Mouse (Mus musculus) neural tube, embryonic 10.5 days (tissue): Measurements from ENCODE around the gene Aff4.
A peak's percentile ranks its signal among the peaks of the same experiment; 100 is the strongest.

Source experiments
- DNase-seq: peaks from one replicate; pipeline ENCODE4 v3.0.0-alpha.2; 2017; ENCODE audit warnings: low spot score; ENCODE audit errors: extremely low spot score

The Aff4 gene

GRCm38 (mm10) chr11:53427993-53428715 lies 77.5 kb downstream of the Aff4 start:
- DNase-seq, result no peak

- no peak for DNase-seq
Observed at GRCm38 (mm10) chr11:53428716-53429057, 78.1 kb downstream of the Aff4 start.

GRCm38 (mm10) chr11:53429182-53429581 lies 78.5 kb downstream of the Aff4 start:
- DNase-seq, result no peak

GRCm38 (mm10) chr11:53430300-53430669 lies 79.7 kb downstream of the Aff4 start:
- no peak for DNase-seq

- DNase-seq, result peak; percentile 91
Observed at GRCm38 (mm10) chr11:53430670-53431346, 80.2 kb downstream of the Aff4 start, which contains the start of the genes Uqcrq and Gdf9. Uqcrq (minus strand) TSS chr11:53430831. Gdf9 (plus strand) TSS chr11:53431023.

- DNase-seq, result no peak
Observed at GRCm38 (mm10) chr11:53431347-53432056, 80.9 kb downstream of the Aff4 start.

- no peak for DNase-seq
Observed at GRCm38 (mm10) chr11:53433057-53433456, 82.4 kb downstream of the Aff4 start.

GRCm38 (mm10) chr11:53435504-53435903 lies 84.9 kb downstream of the Aff4 start:
- no peak for DNase-seq

- DNase-seq, result no peak
Observed at GRCm38 (mm10) chr11:53436338-53436737, 85.7 kb downstream of the Aff4 start.

GRCm38 (mm10) chr11:53441921-53442320 lies 91.3 kb downstream of the Aff4 start:
- DNase-seq, result no peak

GRCm38 (mm10) chr11:53443861-53444260 lies 93.2 kb downstream of the Aff4 start:
- DNase-seq, result no peak

- DNase-seq, result no peak
Observed at GRCm38 (mm10) chr11:53445562-53445961, 94.9 kb downstream of the Aff4 start.

- DNase-seq, result no peak
Observed at GRCm38 (mm10) chr11:53446183-53446582, 95.5 kb downstream of the Aff4 start.

GRCm38 (mm10) chr11:53447996-53448395 lies 97.4 kb downstream of the Aff4 start:
- DNase-seq, result no peak

GRCm38 (mm10) chr11:53448529-53448928 lies 97.9 kb downstream of the Aff4 start:
- DNase-seq, result no peak

GRCm38 (mm10) chr11:53450070-53450705 lies 99.6 kb downstream of the Aff4 start:
- no peak for DNase-seq

GRCm38 (mm10) chr11:53451361-53451760 lies 100.7 kb downstream of the Aff4 start:
- DNase-seq, result no peak

GRCm38 (mm10) chr11:53452396-53452795 lies 101.8 kb downstream of the Aff4 start:
- no peak for DNase-seq

GRCm38 (mm10) chr11:53453031-53453430 lies 102.4 kb downstream of the Aff4 start:
- DNase-seq, result no peak

GRCm38 (mm10) chr11:53456474-53457371 lies 106.1 kb downstream of the Aff4 start, which contains the start of the genes Gm10447 and Shroom1:
Gm10447 (minus strand) TSS chr11:53457110.
Shroom1 (plus strand) TSS chr11:53457205.
- DNase-seq, result peak; percentile 66
